Mouse (Mus musculus): ENCODE measurements around the gene Tex14. TPM values are rescaled to one million over a fixed set of nuclear protein-coding genes. Genes with fewer than 3 reads are reported as not detected.

Tex14 gene
- total and polyA plus RNA-seq, 3 experiments, result 0.42 TPM; not detected in 1

GRCm38 (mm10) chr11:87603571-87603970 lies 198.7 kb downstream of the Tex14 start:
- H3K4me1 ChIP-seq (ENCODE audit: control insufficient read depth in 1 of 2, insufficient read depth in 2 of 2, low read length in 2 of 2), result no peaks in the 10 kb centered on the region
- no peak overlapping the region for H3K27ac ChIP-seq (ENCODE audit: control insufficient read depth, low read depth, low read length)
- no peak overlapping the region for H3K4me3 ChIP-seq (ENCODE audit: control insufficient read depth in 1 of 2, insufficient read depth in 1 of 2, low read depth in 2 of 2, low read length in 2 of 2)
- no peaks in the 10 kb centered on the region for H3K79me2 ChIP-seq (ENCODE audit: control insufficient read depth, insufficient read depth, low read length, poor library complexity)
- H3K27me3 ChIP-seq (ENCODE audit: control insufficient read depth in 1 of 2, insufficient read depth in 2 of 2, low read length in 2 of 2), result no peaks in the 10 kb centered on the region
- no peak for DNase-seq (ENCODE audit: low read depth, low spot score)
- no peaks in the 10 kb centered on the region for H3K9me3 ChIP-seq (replicated peaks; ENCODE audit: insufficient read depth, low read length)
- H3K36me3 ChIP-seq (ENCODE audit: control insufficient read depth in 1 of 2, insufficient read depth in 2 of 2, low read length in 2 of 2), result peaks cover 0 to 21% of the 10 kb centered on the region in 2 experiments; a peak in 2 of 4 replicates
- no peak for TF ChIP-seq MYB (IDR thresholded peaks at IDR 0.05; ENCODE audit: low read depth, low read length)
- TF ChIP-seq MAFK (IDR thresholded peaks at IDR 0.05; ENCODE audit: borderline replicate concordance, low read depth, low read length), result no peak
- TF ChIP-seq ETS1 (IDR thresholded peaks at IDR 0.05; ENCODE audit: low read depth, low read length), result no peak
- no peak for TF ChIP-seq RAD21 (IDR thresholded peaks at IDR 0.05; ENCODE audit: low read depth, low read length)
- TF ChIP-seq UBTF (IDR thresholded peaks at IDR 0.05; ENCODE audit: borderline replicate concordance, insufficient read depth, low read depth, low read length), result no peak
- TF ChIP-seq JUND (IDR thresholded peaks at IDR 0.05; ENCODE audit: low read depth, low read length), result no peak
- TF ChIP-seq USF2 (IDR thresholded peaks at IDR 0.05; ENCODE audit: borderline replicate concordance in 1 of 2, insufficient read depth in 1 of 2, low read depth in 1 of 2, low read length in 2 of 2), result no peak
- no peak for TF ChIP-seq NRF1 (IDR thresholded peaks at IDR 0.05; ENCODE audit: insufficient read depth, low read depth, low read length, poor library complexity, severe bottlenecking)
- no peak for TF ChIP-seq ZC3H11A (IDR thresholded peaks at IDR 0.05; ENCODE audit: low read depth, low read length)
- no peak for TF ChIP-seq EP300 (IDR thresholded peaks at IDR 0.05; ENCODE audit: low read depth in 1 of 2, low read length in 2 of 2)
- TF ChIP-seq POLR2AphosphoS2 (IDR thresholded peaks at IDR 0.05; ENCODE audit: low read length), result no peak
- H3K9ac ChIP-seq (ENCODE audit: control insufficient read depth, low read depth, low read length, poor library complexity, severe bottlenecking), result no peak overlapping the region

Other genes starting within 250 kb of the Tex14 start
- gene Ppm1e, start 46.0 kb upstream of the Tex14 start, total RNA-seq (2012; rRNA removed), result 1.3 TPM in 2 replicates
- gene Ppm1e, start 46.0 kb upstream of the Tex14 start, polyA plus RNA-seq (2012; ENCODE audit: insufficient read depth in 1 of 2, insufficient read length in 2 of 2, low read depth in 1 of 2, low replicate concordance in 2 of 2, missing spikeins in 1 of 2), result 1 to 10 TPM in 1 of 2 experiments, not detected in 1; 2.8 TPM
- gene Rad51c, start 111 bp upstream of the Tex14 start, total RNA-seq (2012; rRNA removed), result 1.5 and 2.5 TPM in 2 replicates
- gene Rad51c, start 111 bp upstream of the Tex14 start, polyA plus RNA-seq (2012; ENCODE audit: insufficient read depth in 1 of 2, insufficient read length in 2 of 2, low read depth in 1 of 2, low replicate concordance in 2 of 2, missing spikeins in 1 of 2), result 1 to 10 TPM in 1 of 2 experiments, not detected in 1; 1.9 TPM
- not detected in 2 replicates for gene Gm11492, start 161.6 kb downstream of the Tex14 start, total RNA-seq (2012; rRNA removed)
- gene Gm11492, start 161.6 kb downstream of the Tex14 start, polyA plus RNA-seq (2012; ENCODE audit: insufficient read depth in 1 of 2, insufficient read length in 2 of 2, low read depth in 1 of 2, low replicate concordance in 2 of 2, missing spikeins in 1 of 2), result not detected
- gene Sept4, start 163.8 kb downstream of the Tex14 start, total RNA-seq (2012; rRNA removed), result 1.0 and 1.5 TPM in 2 replicates
- gene Sept4, start 163.8 kb downstream of the Tex14 start, polyA plus RNA-seq (2012; ENCODE audit: insufficient read depth in 1 of 2, insufficient read length in 2 of 2, low read depth in 1 of 2, low replicate concordance in 2 of 2, missing spikeins in 1 of 2), result 1 to 10 TPM in 1 of 2 experiments, not detected in 1; 2.4 TPM
- gene Mtmr4, start 187.1 kb downstream of the Tex14 start, total RNA-seq (2012; rRNA removed), result 25.0 and 32.4 TPM in 2 replicates
- gene Mtmr4, start 187.1 kb downstream of the Tex14 start, polyA plus RNA-seq (2012; ENCODE audit: insufficient read depth in 1 of 2, insufficient read length in 2 of 2, low read depth in 1 of 2, low replicate concordance in 2 of 2, missing spikeins in 1 of 2), result 10 to 100 TPM in 1 of 2 experiments, not detected in 1; 25.9 TPM
- not detected in 2 replicates for gene Hsf5, start 212.1 kb downstream of the Tex14 start, total RNA-seq (2012; rRNA removed)
- under 1 TPM in 1 of 2 experiments, not detected in 1; 0.03 TPM for gene Hsf5, start 212.1 kb downstream of the Tex14 start, polyA plus RNA-seq (2012; ENCODE audit: insufficient read depth in 1 of 2, insufficient read length in 2 of 2, low read depth in 1 of 2, low replicate concordance in 2 of 2, missing spikeins in 1 of 2)